Mouse (Mus musculus): ENCODE results near the gene Rfx1.

The Rfx1 gene

DNA sequence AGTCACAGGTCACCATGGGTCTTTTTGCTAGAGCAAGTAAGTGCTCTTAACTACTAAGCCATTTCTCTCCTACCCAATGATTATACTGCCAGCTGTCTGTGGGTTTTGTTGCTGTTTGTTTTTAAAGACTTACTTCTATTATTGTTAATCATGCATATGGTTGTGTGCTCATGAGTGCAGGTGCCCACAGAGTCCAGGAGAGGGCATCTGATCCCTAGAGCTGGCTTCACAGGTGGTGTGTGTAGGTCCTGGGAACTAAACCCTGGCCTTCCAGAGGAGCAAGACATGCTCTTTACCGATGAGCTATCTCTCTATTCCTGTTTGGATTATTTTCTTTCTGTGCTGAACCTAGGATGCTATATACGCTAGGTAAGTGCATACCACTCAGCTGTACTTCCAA lies 7.4 kb upstream of the Rfx1 start:
- intact Hi-C loops (cut with DNase I): no loop called here

DNA sequence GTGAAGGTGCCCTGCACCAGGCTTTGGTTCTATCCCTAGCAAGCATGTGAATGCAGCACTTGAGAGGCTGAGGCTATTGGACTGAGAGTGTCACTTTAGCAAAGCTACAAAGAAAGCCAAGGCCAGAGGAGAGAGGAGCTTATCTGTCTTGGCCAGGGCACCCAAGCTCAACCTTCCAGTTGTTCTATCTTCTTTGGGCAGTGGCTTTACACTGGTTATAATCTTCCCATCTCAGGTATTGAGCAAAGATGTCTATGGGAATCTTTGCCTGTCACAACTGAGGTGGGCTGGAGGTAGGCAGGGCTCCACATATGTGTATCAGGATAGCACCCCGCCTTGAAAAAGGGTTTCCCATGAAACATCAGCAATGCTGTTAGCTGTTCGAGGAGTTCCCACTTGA lies 6.4 kb upstream of the Rfx1 start:
- intact Hi-C loops (cut with DNase I): no loop called here

DNA sequence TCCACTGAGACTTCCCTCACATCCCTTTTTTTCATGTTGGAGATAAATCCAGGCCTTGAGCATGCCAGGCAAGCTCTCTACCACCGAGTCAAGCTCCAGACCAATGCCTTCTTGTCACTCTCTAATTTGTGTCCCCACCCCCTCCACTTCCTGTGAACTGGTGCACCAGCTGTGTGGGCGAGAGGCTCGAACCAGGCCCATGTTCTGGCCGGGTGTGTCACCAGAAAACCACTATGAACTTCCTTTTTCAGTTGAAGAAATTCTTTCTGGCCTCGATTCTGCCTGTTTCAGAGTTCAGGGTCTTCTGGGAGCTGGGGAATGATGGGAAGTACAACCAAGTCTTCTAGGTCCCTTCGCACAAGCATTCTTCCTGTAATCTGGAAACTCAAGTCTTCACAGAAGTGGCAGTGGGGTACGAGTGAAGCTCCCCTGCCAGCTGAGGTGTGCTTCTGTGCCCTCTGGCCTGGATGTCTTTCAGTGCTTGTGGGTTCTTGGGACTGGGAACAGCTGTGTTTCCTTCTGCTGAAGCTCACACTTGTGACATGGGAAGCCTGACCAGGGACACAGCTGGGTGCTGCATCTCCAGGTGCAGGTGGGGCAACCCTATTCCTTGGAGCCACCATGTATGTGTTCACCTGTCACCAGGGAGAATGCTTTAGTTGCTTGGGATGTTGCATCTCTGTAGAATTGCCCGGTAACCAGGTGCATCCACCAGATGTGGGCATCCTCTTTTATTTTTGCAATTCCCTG lies 2.6 kb upstream of the Rfx1 start:
- intact Hi-C loops (cut with DNase I): no loop called here

DNA sequence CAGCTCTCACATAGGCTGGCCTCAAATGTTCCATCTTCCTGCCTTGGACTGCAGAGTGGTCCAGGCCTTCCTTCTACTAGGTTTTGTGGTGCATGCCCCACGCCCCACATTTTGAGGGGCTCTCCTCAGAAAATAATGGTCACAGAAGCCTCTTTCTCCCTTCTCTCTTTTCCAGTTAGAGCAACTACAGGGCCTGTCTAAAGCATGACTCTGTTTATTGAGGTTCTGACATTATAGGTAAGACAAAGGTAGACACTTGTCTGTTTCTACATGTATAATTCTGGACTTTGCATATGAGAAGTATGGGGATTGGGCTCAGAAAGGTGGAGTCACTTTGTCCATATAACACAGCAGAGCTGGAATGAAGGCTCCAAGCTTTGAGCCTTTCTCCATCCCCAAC lies 1.6 kb upstream of the Rfx1 start, which contains the start of gene Gm10643:
TSS of gene Gm10643 (minus strand) at position 101 of the 400 bp plus-strand sequence.
- intact Hi-C loops (cut with DNase I): no loop called here

DNA sequence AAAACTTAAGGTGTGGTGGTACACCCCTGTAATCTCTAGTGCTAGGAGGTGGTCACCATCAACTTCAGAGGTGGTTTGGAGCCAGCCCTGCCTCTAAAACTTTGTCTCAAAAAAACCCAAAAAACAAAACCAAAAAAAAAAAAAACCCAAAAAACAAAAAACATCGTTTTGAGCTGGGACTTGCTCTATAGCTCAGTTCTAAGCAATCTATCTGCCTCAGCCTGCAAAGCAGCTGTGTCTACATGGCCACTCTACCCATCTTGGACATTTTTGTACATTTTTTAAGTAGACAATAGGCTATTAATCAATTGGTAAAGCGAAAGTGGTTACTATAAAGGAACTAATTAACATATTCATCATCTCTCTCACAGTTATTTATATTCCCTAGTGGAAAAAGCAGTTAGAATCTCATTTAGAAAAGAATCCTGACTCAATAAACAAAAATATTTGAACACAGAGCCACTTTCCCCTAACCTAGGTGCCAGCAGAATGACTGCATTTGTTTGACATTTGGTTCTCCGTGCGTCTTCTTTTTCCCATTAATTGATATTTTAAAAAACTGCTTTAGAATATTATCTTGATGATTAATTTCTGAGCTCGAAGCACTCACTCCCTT lies 1.1 kb upstream of the Rfx1 start:
- intact Hi-C loops (cut with DNase I): no loop called here

DNA sequence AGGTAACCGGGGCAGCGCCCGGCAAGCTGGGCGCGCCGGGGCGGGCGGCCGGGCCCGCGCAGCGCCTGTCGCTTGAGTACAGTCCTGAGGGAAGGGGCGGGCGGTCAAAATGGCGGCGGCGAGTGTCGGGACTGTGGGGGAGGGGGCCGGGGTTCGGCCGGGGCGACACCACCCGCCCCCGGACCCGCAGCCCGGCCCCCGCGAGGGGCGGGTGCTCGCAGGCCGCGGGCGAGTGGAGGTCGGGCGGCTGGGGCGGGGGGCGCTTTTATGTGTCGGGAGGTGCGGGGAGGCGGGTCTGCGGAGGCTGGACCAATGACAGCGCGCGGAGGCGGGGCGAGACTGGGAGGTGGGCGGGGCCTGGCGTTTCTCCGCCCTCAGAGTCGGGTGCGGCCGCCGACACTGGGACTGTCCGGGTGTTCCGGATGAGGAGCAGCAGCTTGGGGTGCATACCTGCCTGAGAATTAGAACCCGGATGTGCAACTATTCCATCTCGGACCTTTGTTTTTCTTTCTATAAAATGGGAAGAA lies 476 bp downstream of the Rfx1 start:
- intact Hi-C loops (cut with DNase I): no loop called here

DNA sequence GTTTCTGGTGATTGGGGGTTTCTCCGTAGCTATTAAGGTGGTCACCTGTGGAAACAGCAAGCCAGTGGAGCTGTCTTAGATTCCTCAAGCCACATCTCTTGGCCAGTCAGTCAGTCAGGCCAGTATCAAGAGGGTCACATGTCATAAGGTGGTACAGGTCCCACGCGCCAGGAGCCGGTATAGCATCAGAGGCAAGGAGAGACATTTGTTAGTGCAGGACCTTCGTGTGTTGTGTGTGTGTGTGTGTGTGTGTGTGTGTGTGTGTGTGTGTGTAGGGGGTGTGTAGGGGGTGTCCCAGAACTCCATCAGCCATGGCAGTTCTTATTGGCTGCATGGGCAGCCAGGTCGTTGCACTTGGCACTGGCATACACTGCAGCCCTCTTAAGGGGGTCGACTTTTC lies 1.3 kb downstream of the Rfx1 start:
- intact Hi-C loops (cut with DNase I): no loop called here

DNA sequence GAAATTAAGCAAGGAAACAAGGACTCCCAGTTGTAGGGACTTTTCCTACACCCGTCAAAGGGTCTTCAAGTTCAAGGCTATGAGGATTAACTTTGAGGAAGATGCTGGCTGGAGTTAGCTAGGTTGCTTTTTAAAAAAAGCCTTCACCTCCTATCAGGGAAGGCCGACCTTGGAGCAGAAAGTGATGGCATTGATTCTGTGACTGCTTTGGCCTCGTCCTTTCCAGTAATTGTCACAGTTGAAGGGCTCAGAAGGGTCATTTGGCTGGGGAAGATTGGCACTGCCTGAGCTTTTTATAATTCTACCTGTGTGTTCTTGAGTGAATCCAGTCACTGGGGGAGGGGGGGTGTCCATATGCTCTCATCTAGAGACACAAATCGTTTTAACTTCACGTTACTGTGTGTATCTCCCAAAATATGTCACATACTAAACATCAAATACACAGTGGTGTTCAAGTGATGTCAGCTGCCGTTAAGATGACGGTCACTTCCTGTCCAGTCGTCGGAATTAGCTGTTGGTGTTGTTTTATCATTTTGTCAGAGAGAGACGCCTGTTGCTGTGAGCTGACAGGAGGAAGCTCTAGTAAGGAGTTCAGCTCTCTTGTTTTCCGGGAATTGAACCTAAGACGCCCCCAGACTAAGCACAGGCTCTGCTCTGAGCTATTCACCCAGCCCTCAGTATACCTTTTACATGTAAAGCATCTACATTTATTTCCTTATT lies 1.8 kb downstream of the Rfx1 start:
- intact Hi-C loops (cut with DNase I): no loop called here

DNA sequence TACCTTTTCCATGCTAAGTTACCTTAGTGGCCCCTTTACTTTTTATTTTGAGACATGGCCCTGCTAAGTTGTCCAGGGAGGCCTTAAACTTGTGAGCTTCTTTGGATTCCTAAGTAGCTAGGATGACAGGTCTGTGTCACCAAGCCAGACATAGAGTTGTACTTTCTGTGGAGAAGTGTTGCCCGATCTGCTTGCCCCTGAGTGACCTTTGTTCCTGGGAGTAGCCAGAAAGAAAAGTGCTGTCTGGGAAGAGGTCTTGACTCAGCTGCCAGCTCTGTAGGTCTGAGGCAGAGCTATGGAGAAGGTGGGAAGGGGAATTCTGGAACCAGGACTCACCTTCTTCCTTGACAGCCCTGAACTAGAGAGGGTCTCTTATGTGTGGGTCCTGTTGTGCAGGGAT lies 2.5 kb downstream of the Rfx1 start:
- intact Hi-C loops (cut with DNase I): no loop called here

DNA sequence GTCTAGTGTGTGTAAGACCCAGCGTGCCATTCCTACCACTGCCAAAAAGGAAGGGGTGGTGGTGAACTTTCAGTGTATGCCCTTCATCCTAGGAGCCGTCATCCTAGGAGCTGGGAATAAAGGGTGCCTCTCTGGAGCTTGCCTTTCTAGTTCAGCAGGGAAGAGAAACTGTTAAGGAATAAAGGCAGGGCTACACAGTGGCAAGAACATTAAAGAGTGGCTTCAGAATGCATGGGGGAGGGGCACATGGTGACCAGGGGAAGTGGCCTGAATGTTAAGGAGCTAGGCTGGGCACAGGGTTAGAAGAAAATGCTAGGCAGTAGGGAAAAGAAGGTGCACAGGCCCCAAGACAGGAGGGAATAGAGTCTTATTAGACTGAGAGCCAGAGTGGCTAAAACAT lies 3.1 kb downstream of the Rfx1 start:
- intact Hi-C loops (cut with DNase I): no loop called here

DNA sequence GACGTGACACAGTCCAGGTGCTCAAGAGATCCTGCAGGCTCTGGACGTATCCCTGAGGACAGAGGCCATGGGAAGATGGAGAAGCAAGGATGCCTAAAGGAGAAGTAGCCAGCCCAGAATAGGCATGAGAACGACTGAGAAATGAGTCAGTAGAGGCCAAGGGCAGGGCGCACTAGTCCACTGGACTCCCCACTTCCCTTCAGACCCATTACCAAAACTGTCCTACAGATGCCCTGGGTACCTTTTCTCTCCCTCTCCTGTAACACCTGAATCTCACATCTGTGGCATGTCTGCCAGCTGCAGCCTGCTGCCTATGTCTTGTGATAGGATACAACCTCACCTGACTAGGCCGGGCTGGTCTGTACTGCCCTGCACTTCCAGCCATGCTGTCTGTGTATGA lies 3.6 kb downstream of the Rfx1 start:
- intact Hi-C loops (cut with DNase I): no loop called here

DNA sequence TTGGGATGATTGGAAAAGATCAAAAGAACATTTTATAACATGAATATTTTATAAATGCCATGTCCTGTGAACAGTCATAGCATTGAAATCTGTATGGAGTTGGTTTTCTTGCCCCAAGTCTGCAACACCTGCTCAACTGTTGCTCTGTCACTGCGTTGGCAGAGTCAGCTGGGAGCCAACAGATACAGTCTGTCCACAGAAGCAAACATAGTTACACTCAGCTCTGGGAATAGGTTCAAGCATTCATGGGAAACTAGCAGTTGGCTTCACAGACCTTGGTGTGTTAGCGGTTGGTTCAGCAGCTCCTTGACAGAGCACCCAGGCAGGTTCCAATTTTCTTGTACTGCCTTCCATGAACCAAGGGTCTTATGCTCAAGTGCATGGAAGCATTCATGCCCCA lies 4.0 kb downstream of the Rfx1 start:
- intact Hi-C loops (cut with DNase I): no loop called here

DNA sequence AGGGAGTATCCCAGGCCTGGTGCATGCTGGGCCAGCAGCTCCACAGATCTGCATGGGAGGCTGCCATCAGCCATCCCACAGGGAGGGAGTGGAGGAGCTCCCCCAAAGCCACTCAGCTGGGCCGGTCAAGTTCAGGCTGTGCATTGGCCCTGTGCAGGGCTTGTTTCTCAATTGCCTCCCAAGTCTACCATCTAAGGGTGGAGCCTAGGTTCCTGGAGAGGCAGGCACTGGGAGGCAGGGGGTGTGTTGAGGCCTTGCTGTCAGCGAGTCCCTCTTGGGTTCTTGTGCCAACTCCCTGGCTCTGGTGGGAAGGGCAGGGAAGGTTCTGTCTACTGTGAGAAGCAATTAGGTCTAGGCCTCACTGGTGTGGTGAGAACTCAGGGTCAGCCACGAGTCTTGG lies 5.3 kb downstream of the Rfx1 start:
- intact Hi-C loops (cut with DNase I): no loop called here

DNA sequence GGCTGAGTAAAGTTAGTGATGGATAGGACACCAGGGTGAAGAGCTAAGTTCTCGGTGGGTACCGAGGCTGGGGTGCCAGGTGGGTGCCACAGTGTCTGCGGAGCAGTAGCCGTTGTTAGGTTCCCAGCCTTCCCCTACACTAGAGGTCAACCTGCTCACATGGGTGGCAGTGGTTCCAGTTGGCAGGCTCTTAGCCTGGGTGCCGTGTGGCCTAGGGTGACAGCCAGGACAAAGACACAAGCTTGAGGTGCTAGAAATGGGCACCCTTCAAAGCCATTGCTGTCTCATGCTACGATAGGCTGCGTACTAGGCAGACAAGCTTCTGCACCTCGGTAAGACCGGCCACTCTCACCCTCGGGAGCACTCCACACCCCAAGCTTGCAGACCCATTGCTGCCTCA lies 5.7 kb downstream of the Rfx1 start:
- intact Hi-C loops (cut with DNase I): no loop called here

DNA sequence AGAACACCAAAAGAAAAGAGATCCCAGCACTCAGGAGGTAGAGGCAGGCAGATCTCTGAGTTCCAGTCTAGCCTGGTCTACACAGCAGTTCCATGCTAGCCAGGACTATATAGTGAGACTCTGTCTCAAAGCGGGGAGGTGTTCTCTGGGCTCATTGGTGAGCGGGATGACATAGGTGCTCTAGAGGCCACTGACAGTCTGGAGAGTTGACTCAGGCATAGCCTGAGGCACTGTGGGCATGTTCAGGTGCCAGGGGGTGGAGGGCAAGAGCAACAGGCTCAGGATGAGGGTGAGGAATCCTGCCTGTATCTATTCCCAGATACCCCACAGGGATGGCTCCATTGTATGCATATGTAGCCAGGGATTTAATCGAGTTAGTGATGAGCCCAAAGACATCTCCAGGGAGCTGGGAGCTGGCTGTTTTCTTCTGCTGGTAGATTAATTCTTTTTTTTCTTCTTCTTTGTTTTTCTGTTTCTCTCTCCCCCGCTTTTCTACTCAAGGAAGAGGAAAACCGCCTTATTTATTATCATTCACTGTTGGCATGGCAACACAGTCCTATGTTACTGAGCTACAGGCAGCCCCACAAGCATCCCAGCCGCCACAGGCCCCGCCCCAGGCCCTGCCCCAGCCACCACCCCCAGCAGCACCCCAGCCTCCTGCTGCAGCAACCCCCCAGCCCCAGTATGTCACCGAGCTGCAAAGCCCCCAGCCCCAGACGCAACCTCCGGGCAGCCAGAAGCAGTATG lies 6.8 kb downstream of the Rfx1 start:
- intact Hi-C loops (cut with DNase I): no loop called here

DNA sequence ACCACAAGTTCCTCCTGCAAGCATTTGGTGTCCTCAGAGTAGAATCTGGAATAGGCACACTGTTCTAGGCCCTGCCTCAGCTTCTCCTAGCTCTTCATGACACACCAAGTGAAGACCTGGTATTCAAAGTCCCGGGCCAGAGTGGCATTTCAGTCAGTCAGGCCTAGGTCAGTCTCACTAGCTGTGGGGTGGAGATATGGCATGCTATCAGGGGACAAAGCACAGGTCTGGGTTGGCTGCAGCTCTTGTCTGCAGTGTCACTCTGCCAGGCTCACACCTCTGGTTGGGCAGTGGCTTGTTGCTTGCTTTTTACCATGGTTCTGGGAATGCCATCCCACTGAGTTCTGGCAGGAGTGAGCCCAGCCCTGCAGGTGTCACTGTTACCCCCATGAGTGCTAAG lies 9.8 kb downstream of the Rfx1 start:
- intact Hi-C loops (cut with DNase I): no loop called here

DNA sequence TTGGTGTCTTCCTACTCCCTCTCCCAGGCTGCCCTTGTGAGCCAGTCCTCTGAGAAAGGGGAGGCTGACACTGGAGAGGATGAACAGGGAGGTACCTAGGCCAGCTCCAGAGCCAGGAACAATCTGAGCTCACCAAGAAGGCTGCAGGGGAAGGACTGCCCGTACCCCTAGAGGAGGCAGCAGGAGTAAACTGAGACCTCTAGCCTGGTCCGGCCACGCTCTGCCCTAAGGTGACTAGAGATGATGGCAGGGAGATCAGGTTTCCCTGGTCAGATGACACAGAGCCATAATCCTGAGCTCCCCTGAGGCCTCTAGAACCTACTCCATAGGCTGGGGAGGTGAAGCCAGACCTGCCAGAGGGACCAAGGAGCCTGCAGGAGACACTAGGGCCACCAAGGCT lies 10.2 kb downstream of the Rfx1 start:
- intact Hi-C loops (cut with DNase I): no loop called here

DNA sequence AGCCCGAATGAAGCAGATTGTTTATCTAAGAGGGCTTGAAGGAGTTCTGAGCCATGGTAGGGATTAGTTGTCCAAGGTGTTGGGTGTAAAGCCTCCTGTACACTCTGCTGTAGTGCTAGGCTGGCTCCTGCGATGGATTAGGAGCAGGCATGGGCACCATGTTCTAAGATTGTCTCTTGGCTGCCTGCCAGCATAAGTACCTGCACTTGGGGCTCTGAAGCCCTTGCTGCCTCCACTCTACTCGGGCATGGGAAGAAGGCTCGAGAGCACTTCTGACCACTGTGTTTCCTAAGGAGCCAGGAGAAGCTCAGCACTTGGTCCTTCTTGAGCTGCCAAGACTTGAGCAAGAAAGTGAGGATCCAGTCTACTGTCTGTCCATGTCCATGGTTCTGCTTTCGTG lies 12.6 kb downstream of the Rfx1 start:
- intact Hi-C loops (cut with DNase I): no loop called here

DNA sequence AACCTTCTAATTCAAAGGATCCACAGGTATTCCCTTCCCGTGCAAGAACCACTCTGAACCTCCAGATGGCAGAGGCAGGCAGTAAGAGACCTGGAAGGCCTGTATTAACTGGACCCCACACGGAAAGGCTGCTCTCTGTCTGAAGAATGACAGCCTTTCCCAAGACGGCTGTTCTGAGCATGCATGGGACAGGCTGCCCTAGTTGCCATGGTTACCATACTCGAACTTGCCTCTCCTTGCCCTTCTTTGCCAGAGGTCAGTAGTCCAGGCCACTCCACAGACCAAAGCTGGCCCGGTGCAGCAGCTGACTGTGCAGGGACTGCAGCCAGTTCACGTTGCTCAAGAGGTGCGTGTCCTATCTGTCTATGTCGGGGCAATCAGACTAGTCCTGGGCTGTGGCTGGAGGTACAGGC lies 17.2 kb downstream of the Rfx1 start:
- intact Hi-C loops (cut with DNase I): no loop called here

DNA sequence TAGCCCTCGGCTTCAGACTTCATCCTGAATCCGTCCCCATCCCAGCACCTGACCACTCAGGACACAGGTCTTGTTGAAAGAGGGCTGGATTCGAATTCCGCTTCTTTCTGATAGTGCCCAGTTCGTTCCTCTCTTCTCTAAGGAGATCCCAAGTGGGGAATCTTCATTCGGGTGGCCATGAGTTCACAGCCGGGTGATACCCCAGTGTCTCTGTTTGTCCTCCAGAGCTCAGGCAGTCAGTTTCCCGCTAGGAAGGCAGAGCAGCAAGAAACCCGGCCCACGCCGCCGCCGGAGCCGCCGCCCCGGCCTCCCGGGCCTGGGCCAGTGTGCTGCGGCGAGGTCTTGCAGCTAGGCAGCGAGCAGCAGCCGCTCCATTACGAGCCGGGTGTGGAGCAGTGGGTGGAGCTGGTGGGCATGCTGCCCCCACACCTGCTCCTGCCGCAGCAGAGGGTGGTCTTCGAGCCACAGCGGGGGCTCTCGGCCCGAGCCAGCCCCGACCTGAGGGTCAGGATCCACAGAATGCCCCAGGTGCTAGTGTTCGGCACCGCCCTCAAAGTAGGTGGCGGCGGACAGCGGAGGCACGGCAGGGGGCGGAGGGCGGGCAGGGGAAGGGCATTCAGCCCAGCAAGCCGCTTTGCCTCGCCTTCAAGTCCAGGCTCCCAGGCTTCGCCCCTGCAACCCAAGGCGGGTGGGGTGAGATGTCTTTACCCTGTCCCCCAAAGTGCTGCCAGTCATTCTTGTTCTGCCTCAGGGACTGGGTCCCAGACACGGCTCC lies 17.9 kb downstream of the Rfx1 start:
- intact Hi-C loops (cut with DNase I): no loop called here

DNA sequence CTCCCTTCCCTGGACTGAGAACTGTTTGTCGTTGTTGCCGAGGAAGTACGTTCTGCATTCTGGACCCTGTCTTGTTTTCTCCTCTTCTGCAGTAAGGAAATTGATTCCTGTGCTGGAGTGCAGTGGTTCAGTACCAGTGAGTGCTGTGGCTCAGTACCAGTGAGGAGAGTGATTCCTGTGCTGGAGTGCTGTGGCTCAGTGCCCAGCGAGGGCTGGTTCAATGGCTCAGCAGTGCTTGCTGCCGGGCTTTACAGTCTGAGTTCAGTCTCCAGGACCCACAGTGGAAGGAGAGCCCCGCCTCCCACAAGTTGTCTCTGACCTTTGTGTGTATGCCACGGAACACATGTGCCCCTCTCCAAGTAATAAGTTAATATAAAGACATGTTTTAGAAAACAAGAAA lies 20.5 kb downstream of the Rfx1 start:
- intact Hi-C loops (cut with DNase I): no loop called here
